Mouse (Mus musculus) myocyte (in vitro differentiated cells): ENCODE measurements around the gene Pou6f1. TPM values are rescaled to one million over a fixed set of nuclear protein-coding genes. Genes with fewer than 3 reads are reported as not detected.

ENCODE experiments used
- H3K27me3 ChIP-seq: one replicate; pipeline ENCODE4 v1.6.1; 2011; ENCODE audit not compliant: control insufficient read depth, insufficient read depth, insufficient read length
- H3K36me3 ChIP-seq: one replicate; pipeline ENCODE4 v1.6.1; 2011; ENCODE audit not compliant: control insufficient read depth, insufficient read depth
- H3K4me2 ChIP-seq: one replicate; pipeline ENCODE4 v1.6.1; 2011; ENCODE audit warnings: low read depth, control low read depth
- H3K4me3 ChIP-seq: one replicate; pipeline ENCODE4 v1.5.1; 2011; ENCODE audit warnings: mild to moderate bottlenecking, control low read depth, moderate library complexity
- H3K79me2 ChIP-seq: one replicate; pipeline ENCODE4 v1.6.1; 2011; ENCODE audit not compliant: control insufficient read depth, insufficient read depth
- H3ac ChIP-seq: one replicate; pipeline ENCODE4 v1.6.1; 2011; ENCODE audit not compliant: control insufficient read depth, insufficient read length
- CEBPB ChIP-seq: IDR thresholded peaks from 2 replicates; pipeline ENCODE4 v1.6.1; 2011; ENCODE audit warnings: mild to moderate bottlenecking, moderate library complexity; ENCODE audit not compliant: poor library complexity, insufficient read depth, severe bottlenecking
- E2F4 ChIP-seq: IDR thresholded peaks from one replicate; pipeline ENCODE4 v1.6.1; 2011; ENCODE audit warnings: mild to moderate bottlenecking, control low read depth, moderate library complexity; ENCODE audit not compliant: insufficient read depth
- MAX ChIP-seq: IDR thresholded peaks from one replicate; pipeline ENCODE4 v1.6.1; 2011; ENCODE audit warnings: low read depth, mild to moderate bottlenecking, control low read depth
- MYOD1 ChIP-seq, 3 experiments: IDR thresholded peaks; one replicate each; pipeline ENCODE4 v1.6.1; 2011; ENCODE audit warnings: control low read depth in 2 of 3, low read depth in 2 of 3, mild to moderate bottlenecking in 2 of 3, moderate library complexity in 1 of 3; ENCODE audit not compliant: insufficient read length in 2 of 3, control insufficient read depth in 1 of 3
- MYOG ChIP-seq, 3 experiments: IDR thresholded peaks; one replicate each; pipeline ENCODE4 v1.6.1; 2011; ENCODE audit warnings: control low read depth in 2 of 3, low read depth in 2 of 3, mild to moderate bottlenecking in 2 of 3; ENCODE audit not compliant: insufficient read length in 2 of 3, control insufficient read depth in 1 of 3, insufficient read depth in 1 of 3
- POLR2A ChIP-seq: IDR thresholded peaks from one replicate; pipeline ENCODE4 v1.6.1; 2011; ENCODE audit warnings: low read depth, mild to moderate bottlenecking, control low read depth, moderate library complexity; ENCODE audit not compliant: insufficient read length
- POLR2AphosphoS2 ChIP-seq: IDR thresholded peaks from one replicate; pipeline ENCODE4 v1.6.1; 2011; ENCODE audit warnings: low read depth, control low read depth; ENCODE audit not compliant: insufficient read length
- REST ChIP-seq: IDR thresholded peaks from one replicate; pipeline ENCODE4 v1.6.1; 2011; ENCODE audit warnings: mild to moderate bottlenecking, control low read depth, moderate library complexity; ENCODE audit not compliant: insufficient read depth, insufficient read length
- SRF ChIP-seq: IDR thresholded peaks from one replicate; pipeline ENCODE4 v1.6.1; 2011; ENCODE audit warnings: low read depth; ENCODE audit not compliant: control insufficient read depth, insufficient read length
- TCF12 ChIP-seq: IDR thresholded peaks from one replicate; pipeline ENCODE4 v1.6.1; 2011; ENCODE audit warnings: mild to moderate bottlenecking, control low read depth; ENCODE audit not compliant: poor library complexity, insufficient read depth, severe bottlenecking
- TCF3 ChIP-seq: IDR thresholded peaks from one replicate; pipeline ENCODE4 v1.6.1; 2011; ENCODE audit warnings: low read depth, control low read depth; ENCODE audit not compliant: insufficient read length
- USF1 ChIP-seq: IDR thresholded peaks from one replicate; pipeline ENCODE4 v1.6.1; 2011; ENCODE audit warnings: low read depth, mild to moderate bottlenecking, control low read depth, moderate library complexity
- polyA plus RNA-seq: library from polyadenylated mRNA; unstranded; fragments of >200 nt; fragmentation: generic; extraction: Trizol; gene quantifications from one replicate; pipeline ENCODE4 v1.2.1, GENCODE M21; 2012; ENCODE audit warnings: missing spikeins

Pou6f1 gene
- polyA plus RNA-seq, 1 experiment, result 7.7 TPM

DNA sequence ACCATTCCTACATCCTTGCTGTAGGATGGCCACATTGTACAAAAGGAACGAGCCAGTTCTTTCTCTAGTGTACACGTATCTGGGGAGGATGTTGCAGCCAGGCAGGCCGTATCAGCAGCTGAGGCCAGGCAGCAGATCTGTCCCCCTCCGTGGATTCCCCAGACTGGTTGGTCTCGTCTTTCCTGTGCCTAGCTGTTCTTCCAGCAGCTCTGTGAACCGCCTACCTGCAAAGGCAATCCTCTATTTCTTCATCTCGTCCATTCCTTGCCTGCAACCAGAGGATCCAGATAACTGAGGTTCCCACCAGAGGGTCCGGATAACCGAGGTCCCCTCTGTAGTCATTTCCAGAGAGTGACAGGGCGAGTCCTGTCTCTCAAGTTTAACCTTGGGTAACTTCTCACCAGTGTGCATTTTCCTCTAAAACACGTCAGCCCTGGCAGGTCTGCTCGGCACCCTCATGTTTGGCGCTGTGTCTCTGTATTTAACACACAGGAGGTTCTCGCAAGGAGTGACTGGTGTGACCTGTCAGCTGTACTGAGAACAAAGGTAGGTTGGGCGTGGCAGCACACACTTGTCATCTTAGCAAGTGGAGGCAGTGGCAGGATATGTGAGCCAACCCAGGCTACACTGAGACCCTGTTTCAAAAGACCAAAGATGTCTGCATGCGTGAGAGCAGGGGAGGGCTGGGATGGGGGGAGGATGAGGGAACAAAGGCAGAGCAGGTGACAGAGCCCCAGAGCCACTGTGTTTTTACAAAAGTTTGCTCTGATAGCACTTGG is 40.4 kb upstream of the Pou6f1 start:
- no peak overlapping the region for H3K4me3 ChIP-seq
- no peaks in the 10 kb centered on the region for H3K36me3 ChIP-seq
- no peak overlapping the region for H3K4me2 ChIP-seq
- no peak for TF ChIP-seq USF1
- no peak for TF ChIP-seq E2F4
- no peak for TF ChIP-seq SRF
- no peak for TF ChIP-seq MYOG (IDR thresholded peaks at IDR 0.05; ENCODE audit: control insufficient read depth in 1 of 3, insufficient read depth in 1 of 3, insufficient read length in 2 of 3, low read depth in 2 of 3)
- TF ChIP-seq TCF3, result no peak
- peaks cover 29% of the 10 kb centered on the region for H3K27me3 ChIP-seq
- H3K79me2 ChIP-seq, result no peaks in the 10 kb centered on the region
- H3ac ChIP-seq, result no peak overlapping the region

DNA sequence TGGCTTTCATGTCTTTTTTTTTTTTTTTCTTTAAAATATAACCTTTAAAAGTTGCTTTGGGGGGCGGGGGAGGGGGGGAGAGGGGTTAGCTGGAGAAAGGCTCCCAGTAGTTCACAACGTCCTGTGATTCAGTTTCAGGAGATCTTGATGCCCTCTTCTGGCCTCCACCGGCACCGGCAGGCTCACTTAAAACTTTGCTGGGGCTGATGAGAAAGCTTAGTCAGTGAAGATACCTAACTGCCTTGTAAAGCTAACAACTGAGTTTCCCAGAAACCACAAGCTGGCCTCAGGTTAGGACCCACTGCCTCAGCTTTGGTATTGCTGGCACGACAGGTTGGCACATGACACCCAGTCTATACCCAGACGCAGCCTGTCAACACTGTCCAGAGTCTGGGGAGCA is 37.9 kb upstream of the Pou6f1 start:
- Histone ChIP-seq H3K36me3 (no peaks in the 10 kb centered on the region), H3K4me2 (no peak overlapping the region), H3ac (no peak overlapping the region), H3K4me3 (no peak overlapping the region), H3K79me2 (no peaks in the 10 kb centered on the region), H3K27me3 (peaks cover 30% of the 10 kb centered on the region)
- TF ChIP-seq TCF12, result no peak
- TF ChIP-seq USF1, result no peak
- no peak for TF ChIP-seq POLR2AphosphoS2
- no peak for TF ChIP-seq SRF
- no peak for TF ChIP-seq POLR2A
- TF ChIP-seq TCF3, result no peak

DNA sequence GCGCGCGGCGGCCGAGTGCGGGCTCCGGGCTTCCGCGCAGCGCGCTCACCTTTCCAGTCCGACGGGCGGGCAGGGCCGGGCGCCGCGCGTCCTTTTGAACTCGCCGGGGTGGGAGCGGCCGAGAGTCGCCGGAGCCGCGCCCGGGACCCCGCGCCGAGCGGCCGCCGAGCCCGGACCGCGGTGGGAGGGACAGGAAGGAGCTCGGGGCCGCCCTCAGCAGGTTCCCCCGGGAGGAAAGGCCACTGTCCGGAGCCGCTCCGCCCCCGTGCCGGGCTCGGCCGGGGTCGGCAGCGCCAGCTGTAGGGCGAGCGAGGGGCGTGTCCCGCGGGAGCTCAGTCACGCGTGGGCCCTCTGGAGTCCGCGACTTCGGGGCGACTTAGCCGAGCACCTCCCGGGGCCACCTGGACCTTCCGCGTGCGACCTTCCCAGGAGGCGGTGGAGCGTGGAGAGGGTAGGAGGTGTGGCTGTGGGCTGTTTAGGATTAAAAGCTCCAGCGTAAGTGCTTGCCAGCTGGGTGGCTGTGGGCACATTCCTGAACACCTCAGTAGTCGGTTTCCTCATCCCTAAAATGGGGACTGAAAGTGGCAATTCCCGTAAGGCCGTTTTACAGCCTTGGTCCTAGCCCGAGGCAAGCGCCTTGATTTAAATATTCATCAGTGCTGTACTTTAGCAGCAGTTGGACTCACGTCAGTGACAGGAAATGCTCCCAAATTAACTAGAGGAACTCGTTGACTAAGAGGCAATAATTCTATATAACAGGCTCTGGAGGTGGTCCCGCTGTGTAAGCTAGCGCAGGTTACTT is 37.1 kb upstream of the Pou6f1 start, which contains the start of gene Smagp:
Gene Smagp, minus strand, starts transcription at position 241 of the 802 bp plus-strand sequence.
- TF ChIP-seq CEBPB (no peak), TCF12 (no peak), MYOG (IDR thresholded peaks at IDR 0.05; ENCODE audit: control insufficient read depth in 1 of 3, insufficient read depth in 1 of 3, insufficient read length in 2 of 3, low read depth in 2 of 3) (peak in 2 of 3 experiments; percentile 43 to 54), POLR2AphosphoS2 (no peak), MYOD1 (IDR thresholded peaks at IDR 0.05; ENCODE audit: control insufficient read depth in 1 of 3, insufficient read length in 2 of 3, low read depth in 2 of 3) (peak in 1 of 3 experiments; percentile 0), SRF (no peak), MAX (no peak), REST (no peak), E2F4 (no peak), TCF3 (no peak), USF1 (no peak), POLR2A (no peak)
- no peak within 1 kb of the TSS for H3K4me3 ChIP-seq
- H3K79me2 ChIP-seq, result no peaks in the 10 kb centered on the region
- H3K36me3 ChIP-seq, result no peaks in the 10 kb centered on the region
- H3K27me3 ChIP-seq, result peaks cover 30% of the 10 kb centered on the region
- no peak within 1 kb of the TSS for H3ac ChIP-seq
- peak within 1 kb of the TSS; percentile 77 for H3K4me2 ChIP-seq

DNA sequence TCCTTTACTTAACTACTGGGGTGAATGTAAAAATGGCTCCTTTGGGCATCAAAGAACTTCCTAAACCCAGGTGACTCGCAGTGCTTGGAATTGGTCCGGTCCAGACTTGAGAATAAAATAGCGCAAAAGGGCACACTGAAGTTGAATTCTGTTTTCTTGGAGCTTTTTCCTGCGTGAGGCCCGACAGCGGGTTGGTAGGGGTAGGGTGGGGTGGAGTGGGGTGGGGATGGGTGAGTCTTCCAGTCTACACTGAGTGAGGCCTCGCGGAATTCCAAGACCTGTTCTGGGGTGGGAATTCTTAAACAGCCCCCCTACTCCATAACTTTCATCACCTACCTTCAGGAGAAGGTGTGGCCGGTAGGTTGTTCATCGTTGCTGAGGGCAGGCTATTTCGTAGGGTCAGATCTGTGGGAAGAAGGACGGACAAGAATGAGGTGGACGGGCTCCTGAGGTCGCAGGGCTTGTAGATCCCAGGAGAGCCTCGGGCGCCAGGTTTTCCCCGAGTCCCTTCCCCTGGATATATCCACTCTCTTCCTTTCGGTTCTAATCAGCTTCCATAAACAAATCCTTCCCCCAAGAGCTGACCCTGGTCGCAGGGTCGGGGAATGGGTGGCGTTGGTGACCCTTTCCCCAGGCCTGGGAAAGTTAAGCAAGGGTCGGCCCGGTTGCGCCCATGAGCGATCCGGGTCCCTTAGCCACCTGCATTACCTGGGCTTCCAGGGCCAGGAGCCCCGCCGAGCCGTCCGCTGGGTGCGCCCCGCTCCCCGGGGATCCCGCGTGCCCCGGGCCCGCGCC is 36.3 kb upstream of the Pou6f1 start:
- no peaks in the 10 kb centered on the region for H3K79me2 ChIP-seq
- no peak overlapping the region for H3ac ChIP-seq
- H3K4me2 ChIP-seq, result peak overlapping the region; percentile 77
- peaks cover 30% of the 10 kb centered on the region for H3K27me3 ChIP-seq
- H3K4me3 ChIP-seq, result no peak overlapping the region
- no peak for TF ChIP-seq MAX
- TF ChIP-seq TCF12, result no peak
- no peak for TF ChIP-seq REST
- no peak for TF ChIP-seq MYOG (IDR thresholded peaks at IDR 0.05; ENCODE audit: control insufficient read depth in 1 of 3, insufficient read depth in 1 of 3, insufficient read length in 2 of 3, low read depth in 2 of 3)
- TF ChIP-seq POLR2AphosphoS2, result no peak
- no peak for TF ChIP-seq CEBPB
- TF ChIP-seq USF1, result no peak
- no peak for TF ChIP-seq POLR2A
- no peak for TF ChIP-seq TCF3
- TF ChIP-seq MYOD1 (IDR thresholded peaks at IDR 0.05; ENCODE audit: control insufficient read depth in 1 of 3, insufficient read length in 2 of 3, low read depth in 2 of 3), result no peak
- no peak for TF ChIP-seq SRF
- TF ChIP-seq E2F4, result no peak
- H3K36me3 ChIP-seq, result no peaks in the 10 kb centered on the region
